Mouse (Mus musculus) cerebellum, adult 18-20 months (tissue): Measurements from ENCODE around the gene Hmga2.
"Not testable (repeated sequence)": the region's sequence is repeated elsewhere in the genome, so short reads cannot be mapped to it uniquely, and the experiment has no call there.

Experiments used
- DNase-seq, 2 experiments: peaks; one replicate each; pipeline ENCODE4 v3.0.0; 2021

The Hmga2 gene

GRCm38 (mm10) chr10:120339324-120339723 is 136.9 kb downstream of the Hmga2 start:
- DNase-seq: no peak

GRCm38 (mm10) chr10:120338841-120339240 is 137.4 kb downstream of the Hmga2 start:
- no peak for DNase-seq

GRCm38 (mm10) chr10:120338431-120338830 is 137.8 kb downstream of the Hmga2 start:
- not testable (repeated sequence) for DNase-seq

- no peak for DNase-seq
Measured at GRCm38 (mm10) chr10:120327946-120328345, 148.3 kb downstream of the Hmga2 start.

- DNase-seq: no peak
Measured at GRCm38 (mm10) chr10:120323584-120324203, 152.6 kb downstream of the Hmga2 start.

- DNase-seq: no peak
Measured at GRCm38 (mm10) chr10:120322815-120323214, 153.5 kb downstream of the Hmga2 start.

- no peak for DNase-seq
Measured at GRCm38 (mm10) chr10:120319614-120320013, 156.7 kb downstream of the Hmga2 start.
